Mouse (Mus musculus) mouse trophoblast stem cell (cell line): Measurements from ENCODE around the gene Fer1l4.

Experiments
- in situ Hi-C, 2 experiments: fragments of 300-500 bp; cut with MseI, MboI; formaldehyde crosslinking; loops; 2 replicates in 1 of 2; 3 replicates in 1 of 2; pipeline ENCODE4 v1.15.1; 2025

Fer1l4 gene

DNA sequence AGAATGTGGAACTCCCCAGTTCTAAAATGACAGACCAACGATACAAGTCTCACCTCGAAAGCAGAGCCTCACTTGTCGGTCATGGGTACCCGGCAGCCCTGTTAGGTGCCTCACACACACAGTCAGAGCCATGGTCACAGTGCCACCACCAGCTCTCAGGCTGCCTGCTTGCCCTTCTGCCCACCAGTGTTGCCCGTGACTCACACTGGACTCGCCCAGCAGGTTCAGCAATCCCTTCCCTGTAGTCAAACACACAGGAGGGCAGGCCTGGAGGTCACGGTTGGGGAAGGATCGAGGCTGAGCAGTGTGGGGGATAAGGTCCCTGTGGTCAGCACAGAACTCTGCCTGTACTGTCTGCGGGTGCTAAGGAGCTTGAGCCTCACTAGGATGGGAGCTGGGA lies at the start of gene Fer1l4:
Gene Fer1l4 (minus strand): TSS at position 132 of the 400 bp plus-strand sequence.
- in situ Hi-C loops, result no loop called here

DNA sequence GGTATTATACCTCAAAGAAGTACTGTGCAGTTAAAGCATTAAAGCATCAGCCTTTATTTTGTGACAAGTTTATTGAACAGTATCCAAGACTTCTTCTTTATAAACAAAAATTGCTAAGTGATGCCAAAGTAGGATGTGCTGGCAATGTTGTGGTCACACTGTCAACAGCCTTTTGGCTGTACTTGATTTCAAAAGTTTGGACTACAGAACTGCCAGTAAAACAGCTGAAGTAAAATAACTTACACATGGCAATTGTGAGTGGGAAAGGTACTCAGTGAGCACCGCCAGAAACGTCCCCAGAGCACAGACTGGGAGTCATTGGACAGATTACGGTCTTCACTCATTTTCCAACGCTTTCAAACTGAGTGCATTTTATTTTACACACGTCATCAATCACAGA lies 39.2 kb upstream of the Fer1l4 start:
- in situ Hi-C loops, result no loop called here

DNA sequence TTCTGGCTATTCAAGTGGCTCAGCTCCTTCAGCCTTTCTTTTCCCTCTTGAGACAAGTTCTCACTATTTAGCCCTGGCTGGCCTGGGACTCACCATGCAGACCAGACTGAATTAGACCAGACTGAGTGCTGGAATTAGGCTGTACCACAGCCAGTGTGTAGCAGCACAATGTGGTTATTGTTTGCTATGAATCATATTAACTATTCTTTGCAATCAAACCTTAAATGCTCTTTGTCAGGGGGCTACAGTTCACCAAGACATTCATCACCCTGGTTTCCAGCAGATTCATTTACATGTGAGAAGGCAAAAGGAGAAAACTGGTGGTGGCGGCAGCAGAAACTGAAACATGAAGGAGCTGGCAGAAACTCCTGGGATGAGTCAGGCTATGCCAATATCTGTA lies 37.1 kb upstream of the Fer1l4 start:
- in situ Hi-C loops, result no loop called here

DNA sequence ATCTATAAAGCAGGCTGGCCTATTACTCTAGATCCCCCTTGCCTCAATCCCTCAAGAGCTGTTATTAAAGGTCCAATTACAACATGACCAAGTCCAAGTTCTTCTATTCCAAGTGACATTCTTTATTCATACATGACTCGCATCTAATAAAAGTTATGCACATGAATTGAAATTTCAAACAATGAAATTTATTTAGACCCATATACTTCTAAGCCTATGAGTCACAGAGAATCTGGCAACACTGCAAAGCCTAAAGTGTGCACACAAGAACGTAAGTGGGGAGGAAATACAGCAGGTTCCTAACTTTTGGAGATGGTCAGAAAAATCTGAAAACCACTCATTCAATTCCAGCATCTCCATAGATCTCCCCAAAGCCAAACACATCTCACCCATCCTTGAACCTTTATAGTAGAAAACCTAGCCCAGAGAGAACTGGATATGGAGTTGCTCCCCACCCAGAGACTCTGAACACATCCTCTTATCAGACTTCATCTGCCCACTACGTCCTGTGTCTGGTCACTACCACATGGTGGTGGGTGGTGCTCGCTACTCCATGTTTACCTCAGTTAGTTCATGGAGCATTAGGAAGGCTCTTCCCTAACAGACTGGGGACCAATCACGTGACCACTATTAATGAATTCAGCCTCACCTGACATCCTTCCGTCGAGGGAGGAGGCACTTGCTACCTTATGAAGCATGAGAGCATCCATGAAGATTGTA lies 34.8 kb upstream of the Fer1l4 start:
- in situ Hi-C loops, result no loop called here

DNA sequence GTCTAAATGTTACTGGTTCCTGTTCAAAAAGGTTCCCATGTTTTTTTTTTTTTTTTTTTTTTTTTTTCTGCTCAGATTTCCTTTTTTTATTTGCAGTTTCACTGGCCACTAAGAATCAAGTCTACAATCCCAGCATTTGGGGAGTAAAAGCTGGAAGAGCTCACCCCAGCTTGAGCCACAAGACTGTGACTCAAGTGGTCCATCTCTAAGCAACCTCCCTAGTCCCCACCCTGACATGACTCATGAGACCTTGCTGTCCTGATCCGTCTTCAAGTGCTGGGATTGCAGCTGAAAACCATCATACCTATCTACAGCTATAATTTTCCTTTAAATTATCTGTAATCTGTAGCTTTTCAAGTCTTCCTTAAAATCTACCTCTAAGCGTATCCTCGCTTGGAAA lies 31.8 kb upstream of the Fer1l4 start:
- in situ Hi-C loops, result no loop called here

DNA sequence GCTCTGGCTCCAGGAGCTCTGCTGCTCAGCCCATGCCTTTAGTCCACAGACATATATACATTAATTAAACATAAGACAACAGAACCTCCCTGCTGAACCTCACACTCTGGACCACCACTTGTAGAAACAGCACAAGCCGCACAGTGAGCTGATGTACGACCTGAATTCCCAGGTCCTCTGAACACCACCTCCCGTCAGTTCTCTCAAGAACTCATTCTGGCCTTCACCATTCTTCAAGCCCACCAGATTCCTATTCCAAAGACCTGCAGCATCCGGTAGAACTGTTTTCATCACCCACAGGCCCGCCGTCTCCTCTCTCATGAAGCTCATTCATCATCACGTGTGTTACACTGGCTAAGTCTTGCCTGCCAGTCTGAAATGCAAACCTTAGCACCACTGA lies 27.6 kb upstream of the Fer1l4 start:
- in situ Hi-C loops, result no loop called here

DNA sequence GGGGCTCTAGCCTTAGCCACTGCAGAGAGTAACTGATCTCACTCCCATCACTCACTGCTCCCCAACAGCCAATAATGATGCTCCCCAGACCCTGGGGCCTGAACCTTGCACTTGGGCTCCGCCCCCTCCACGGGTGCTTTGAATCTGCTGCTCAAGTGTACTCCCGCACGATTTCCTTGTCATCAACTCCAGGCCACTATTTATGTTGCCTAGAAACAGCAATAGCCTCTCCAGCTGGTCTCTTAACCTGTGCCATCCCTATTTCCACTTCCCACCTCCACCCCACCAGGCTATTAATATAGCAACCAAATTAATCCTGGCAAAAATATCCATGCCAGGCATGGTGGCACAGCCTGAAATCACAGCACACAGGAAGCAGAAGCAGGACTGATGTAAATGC lies 26.9 kb upstream of the Fer1l4 start:
- in situ Hi-C loops, result no loop called here

DNA sequence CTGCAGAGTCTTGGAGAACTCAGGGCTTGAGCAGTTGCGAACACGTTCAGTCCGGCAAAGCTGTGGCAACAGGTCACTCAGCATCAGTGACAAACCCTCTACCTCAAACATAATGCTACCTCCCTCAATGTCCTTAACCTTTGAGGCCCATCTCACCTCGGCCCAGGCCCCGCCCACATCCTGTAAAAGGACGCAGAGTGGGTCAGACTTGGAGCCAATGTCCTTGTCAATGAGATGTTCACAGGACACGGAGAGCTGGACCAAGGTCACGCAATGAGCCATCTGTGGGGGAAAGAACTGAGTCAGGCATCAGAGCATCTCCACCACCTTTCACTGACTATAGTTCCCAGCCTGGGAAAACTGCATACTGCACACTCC lies 26.4 kb upstream of the Fer1l4 start:
- in situ Hi-C loops, result no loop called here

DNA sequence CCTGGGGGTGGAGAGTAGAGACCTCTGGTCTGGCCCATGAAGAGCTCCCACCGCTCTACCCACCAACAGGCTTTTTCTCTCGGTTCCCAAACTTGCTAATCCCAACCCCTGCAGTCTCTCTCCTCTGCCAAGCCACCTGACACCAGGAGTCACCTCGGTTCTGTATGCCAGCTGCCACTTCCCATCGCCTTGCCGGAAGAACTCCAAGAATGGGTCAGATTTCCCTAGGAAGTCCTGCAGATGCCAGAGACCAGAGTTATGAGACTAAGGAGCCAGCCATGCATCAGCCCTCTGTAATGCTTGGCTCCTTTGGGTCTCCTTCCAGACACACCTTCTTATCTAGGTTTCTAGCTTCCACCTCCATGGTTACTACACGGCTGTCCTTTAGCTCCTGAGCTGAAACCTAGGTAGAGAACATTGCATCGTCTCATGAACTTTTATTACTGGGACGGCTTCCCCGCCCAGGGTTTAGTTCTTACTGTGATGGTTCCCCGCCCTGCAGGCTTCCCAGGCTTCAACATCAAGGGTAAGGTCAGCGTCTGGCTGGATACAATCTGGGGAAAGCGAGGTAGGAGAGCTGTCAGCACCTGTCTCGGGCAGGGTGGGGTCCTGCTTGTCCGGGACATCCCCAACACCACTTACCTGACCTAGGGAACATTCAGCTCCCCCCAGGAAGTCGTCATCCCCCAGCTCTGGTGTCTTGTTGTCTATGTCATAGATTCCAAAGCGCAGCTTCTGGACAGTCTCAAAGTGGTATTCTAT lies 25.9 kb upstream of the Fer1l4 start:
- in situ Hi-C loops, result no loop called here

DNA sequence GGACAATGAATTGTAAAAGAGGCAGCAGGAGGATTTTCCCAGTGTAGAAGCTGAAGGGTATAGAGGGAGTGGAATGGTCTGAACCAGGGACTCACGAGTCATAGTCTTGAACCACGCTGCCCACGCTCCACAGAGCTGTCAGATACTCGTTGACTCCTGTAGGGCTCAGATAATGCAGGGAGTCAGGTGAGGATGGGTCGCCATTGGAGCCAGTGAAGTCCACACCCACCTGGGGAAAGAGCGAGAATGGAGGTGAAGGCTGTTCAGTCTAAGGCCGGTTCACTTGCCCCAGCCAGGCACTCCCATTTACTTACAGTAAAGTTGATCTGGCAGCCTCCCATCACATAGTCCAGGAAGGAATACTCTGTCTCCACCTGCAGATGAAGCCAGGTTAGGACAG lies 24.7 kb upstream of the Fer1l4 start:
- in situ Hi-C loops, result no loop called here

DNA sequence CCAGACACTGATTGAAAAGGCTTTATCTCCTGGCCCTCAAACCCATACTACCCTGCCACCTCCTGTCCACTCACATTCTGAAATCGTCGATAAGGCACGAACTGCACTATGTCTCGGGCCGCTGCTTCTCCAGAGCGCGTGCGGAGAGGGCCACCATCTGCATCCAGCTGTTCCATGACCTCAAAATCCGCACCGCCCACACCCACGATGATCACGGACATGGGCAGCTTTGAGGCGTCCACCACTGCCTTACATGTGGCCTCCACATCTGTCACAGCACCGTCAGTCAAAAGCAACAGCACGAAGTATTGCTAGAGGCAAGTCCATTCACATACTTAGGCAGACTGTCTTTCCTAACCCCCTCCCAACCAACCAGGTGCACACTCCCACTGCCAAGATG lies 21.0 kb upstream of the Fer1l4 start:
- in situ Hi-C loops, result no loop called here

DNA sequence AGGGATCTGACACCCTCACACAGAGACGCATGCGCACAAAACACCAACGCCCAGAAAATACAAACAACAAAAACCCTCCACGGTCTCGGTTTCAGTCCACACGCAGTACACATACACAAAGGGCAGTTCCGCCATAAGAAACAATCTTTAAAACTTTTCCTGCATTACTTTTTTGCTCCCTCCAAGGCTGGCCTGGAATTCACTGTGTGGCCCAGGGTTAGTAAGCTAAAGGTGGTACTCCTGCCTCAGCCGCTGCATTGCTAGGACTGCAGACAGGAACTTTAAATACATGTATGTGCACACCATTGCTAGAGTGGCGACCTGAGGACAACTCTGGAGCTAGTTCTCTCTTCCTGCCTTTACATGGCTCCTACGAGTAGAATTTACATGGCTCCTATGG lies 18.5 kb upstream of the Fer1l4 start:
- in situ Hi-C loops, result no loop called here

DNA sequence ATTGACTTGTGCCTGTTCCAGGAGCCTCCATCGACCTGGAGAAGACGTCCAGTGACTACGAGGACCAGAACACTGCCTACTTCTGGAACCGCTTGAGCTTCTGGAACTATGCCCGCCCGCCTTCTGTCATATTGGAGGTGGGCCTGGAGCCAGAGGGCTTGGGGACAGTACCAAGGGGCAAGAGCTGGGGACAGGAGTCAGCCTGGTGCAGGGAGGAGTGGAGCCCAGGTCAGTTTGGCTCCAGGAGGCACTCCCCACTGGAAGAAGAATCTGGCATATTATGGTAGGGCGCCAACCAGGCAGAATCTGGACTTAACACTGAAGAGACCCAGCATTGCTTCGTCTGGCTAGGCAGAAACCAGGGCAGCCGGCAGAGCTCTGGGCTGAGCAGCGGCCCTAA lies 15.2 kb upstream of the Fer1l4 start:
- in situ Hi-C loops, result no loop called here

DNA sequence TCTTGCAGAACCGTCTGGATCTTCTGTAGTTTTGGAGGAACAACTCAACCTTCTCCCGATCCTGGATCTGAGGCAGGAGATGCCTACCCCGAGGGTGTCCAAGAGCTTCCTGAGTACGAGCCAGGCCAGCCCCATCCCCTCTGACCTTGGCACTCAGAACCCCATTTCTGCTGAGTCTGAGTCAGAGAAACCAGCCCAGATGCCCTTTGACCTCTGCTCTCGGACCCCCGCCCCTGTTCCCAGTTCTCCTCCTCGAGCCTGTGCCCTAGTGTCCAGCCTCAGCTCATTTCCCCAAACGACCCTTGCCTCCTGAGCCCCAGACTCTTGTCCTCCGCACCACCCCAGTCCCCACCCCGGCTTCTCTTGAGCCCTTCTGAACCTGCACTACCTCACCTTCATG lies 13.4 kb upstream of the Fer1l4 start:
- in situ Hi-C loops, result no loop called here

DNA sequence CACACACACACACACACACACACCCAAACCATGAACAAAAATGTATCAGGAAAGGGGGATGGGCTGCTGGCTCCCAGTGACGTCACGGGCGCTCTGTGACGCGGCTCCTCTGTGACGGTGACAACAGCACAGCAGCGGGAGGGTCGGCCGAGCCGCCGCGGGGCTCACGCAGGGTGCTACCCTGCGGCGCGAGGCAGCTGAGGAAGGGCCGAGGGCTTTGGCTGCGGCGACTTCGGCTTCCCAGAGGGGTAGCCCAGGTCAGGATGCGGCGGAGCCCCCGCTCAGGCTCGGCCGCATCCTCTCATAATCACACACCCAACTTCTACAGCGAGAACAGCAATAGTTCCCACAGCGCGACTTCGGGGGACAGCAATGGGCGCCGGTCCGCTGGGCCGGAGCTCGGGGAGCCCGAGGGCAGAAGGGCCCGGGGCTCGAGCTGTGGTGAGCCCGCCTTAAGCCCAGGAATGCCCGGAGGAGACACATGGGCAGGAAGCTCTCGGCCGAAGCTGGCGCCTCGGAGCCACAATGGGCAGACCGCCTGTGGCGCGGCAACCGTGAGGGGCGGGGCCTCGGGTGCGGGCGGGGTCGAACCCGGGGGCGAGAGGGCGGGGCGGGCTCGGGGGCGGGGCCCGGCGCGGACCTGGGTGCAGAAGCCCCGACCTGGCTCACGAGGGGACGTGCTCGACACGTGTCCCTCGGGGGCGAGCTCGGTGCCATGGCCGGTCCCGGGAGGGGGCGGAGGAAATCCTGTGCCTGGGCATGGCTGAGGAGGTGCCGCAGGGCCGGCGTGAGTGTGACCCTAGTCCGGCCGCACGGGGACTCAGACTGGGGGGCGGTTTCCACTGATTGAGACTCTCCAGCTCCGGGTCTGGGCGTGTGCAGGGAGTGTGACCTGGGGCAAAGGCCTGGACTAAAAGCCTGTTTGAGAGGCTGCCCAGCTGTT lies 12.6 kb upstream of the Fer1l4 start, which contains the start of gene Spag4:
Gene Spag4 (plus strand): TSS at position 77 of the 943 bp plus-strand sequence.
- in situ Hi-C loops, result no loop called here

DNA sequence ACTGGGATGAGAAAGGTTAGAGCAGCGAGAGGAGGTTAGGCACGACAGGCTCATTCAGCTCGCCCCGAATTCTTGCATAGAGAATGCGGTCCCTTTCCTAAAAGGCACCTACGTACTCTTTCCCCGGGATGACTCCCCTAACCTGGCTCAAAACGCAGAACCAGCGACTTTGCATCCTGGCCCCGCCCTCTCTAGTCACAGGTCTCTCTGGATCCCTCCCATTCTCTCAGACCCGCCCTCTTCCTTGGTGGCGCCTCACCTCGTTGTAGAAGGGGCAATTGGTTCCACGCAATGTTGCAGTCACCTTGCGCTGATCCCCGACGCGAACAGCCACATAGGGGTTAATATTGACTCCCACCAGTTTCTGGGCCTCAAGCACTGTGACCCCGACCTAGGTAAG lies 4.8 kb downstream of the Fer1l4 start:
- in situ Hi-C loops, result no loop called here

DNA sequence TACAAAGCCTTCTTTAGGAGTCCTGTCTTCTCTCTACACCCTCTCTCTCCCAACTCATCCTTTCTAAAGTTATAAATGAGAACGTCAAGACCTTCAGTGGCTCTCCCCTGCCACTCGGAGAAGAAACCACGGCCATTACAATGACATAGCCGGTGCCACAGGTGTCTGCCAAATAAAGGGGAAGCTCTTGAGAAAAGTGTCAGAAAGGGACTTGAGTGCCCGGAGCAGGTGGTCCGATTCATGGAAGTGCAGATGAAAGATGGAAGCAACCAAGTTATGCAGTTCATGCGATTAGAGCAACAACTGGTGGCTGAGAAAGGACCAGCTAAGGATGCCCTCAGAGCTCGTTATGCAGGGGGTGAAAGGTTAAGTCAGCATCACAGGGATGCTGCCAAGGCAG lies 9.8 kb downstream of the Fer1l4 start:
- in situ Hi-C loops, result no loop called here

DNA sequence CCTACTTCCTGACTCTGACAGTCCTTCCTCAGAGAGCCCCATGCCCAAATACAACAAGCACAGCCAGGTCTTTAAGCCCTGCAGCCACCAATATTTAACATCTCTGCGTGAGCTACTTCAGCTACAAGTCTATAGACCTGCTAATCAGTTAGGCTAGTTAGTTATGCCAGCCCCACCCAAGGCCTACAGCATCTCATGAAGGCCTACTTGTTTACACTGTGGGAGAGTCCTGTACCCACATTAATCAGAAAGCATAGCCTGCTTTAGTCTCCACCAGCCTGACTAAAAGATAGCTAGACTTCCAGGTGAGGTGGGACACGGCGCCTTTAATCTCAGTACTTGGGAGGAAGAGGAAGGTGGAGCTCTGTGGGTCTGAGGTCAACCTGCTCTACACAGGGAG lies 13.4 kb downstream of the Fer1l4 start:
- in situ Hi-C loops, result no loop called here

DNA sequence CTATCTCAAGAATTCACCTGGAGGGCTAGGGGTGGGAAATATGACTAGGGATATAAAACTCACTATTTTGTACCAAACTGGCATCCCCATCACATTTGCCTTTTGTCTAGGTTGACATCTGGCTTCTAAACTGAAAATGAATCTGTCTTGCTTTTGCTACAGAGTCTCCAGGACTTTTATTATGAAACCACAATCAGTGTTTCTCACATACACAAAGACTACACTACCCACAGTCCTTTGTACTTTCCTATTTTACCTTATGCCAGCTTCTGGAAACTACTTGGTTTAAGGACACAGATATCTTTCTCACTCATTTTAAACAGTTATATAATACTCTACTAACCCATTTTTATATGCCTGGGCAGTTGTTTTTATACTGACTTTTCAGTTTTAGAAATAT lies 27.3 kb downstream of the Fer1l4 start:
- in situ Hi-C loops, result no loop called here

DNA sequence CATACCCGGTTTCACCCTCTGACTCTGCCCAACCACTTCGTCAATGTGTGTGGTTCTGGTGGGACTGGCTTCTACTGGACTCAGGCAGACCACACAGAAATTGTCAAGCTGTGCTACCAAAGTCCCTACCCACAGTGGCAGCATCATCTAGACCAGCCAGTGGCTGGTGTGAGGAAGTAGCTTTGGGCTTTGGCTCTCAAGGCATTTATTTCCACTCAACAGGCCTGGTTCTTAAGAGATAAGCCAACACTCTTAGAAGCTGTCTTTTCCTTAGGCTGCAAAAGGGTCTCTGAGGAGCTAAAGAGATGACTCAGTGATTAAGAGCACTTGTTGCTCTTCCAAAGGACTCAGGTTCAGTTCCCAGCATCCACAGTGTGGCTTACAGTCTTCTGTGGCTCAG lies 31.0 kb downstream of the Fer1l4 start:
- in situ Hi-C loops, result no loop called here

DNA sequence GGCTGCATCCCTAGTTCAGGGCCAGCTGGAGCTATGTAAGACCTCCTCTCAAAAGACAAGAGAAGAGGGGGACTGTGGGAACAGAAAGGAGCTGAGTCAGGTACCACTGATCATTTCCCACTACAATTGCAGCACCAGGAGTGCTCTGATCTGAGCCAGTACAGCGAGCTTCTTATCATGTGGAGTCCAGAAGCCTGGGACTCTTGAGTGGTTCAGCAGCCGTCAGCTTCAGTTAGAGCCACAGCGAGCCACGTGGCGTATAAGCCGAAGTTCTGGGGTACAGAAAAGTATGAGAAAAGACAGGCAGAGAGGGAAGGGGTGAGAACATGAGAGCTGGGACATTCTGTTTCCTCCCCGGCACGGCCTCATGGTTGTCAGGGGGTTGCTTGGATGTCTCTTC lies 31.5 kb downstream of the Fer1l4 start:
- in situ Hi-C loops, result no loop called here

DNA sequence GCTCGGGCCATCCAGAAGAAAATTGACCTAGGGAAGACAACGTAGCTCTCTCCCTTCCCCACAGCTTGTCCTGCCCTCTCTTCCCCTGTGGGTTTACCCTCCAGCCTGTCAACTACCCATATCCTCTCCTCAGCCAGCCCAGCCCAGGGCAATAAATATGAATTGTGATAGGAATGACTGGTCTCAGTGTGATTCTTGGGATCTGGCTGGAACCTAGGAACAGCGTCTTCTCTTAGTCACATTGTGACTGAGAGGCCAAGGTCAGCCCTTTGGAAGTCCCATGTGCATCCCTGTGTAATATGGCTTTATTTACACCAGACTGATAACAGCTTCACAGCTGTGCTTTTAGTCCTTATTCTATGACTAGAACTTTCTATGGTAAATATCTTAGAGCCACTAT lies 34.6 kb downstream of the Fer1l4 start:
- in situ Hi-C loops, result no loop called here
